Mouse (Mus musculus) CH12.LX (cell line): ENCODE measurements at regions not wholly inside any gene's neighbourhood (a gene's known extent, or its start where the extent isn't known, plus 50 kb on each side); places are given as distances from the start of the nearest gene placed in this dataset.

Experiments used
- CHD2 ChIP-seq: IDR thresholded peaks from 2 replicates; pipeline ENCODE4 v1.6.1; 2011; ENCODE audit warnings: low read length, improper control_type of control experiment
- CTCF ChIP-seq, 2 experiments: IDR thresholded peaks in 1 of 2; conservative IDR thresholded peaks in 1 of 2; 2 replicates each; pipeline ENCODE4 v1.5.1; 2011 to 2012; ENCODE audit warnings: low read depth in 2 of 2, low read length in 2 of 2, improper control_type of control experiment in 1 of 2, inconsistent platforms in 1 of 2, mild to moderate bottlenecking in 1 of 2, moderate library complexity in 1 of 2
- E2F4 ChIP-seq: IDR thresholded peaks from 2 replicates; pipeline ENCODE4 v1.6.1; 2011; ENCODE audit warnings: low read depth, low read length, improper control_type of control experiment; ENCODE audit not compliant: insufficient replicate concordance
- EP300 ChIP-seq: IDR thresholded peaks from 2 replicates; pipeline ENCODE4 v1.6.1; 2011; ENCODE audit warnings: low read length, improper control_type of control experiment
- HCFC1 ChIP-seq: IDR thresholded peaks from 2 replicates; pipeline ENCODE4 v1.6.1; 2012; ENCODE audit warnings: low read depth, mild to moderate bottlenecking, inconsistent platforms, low read length, improper control_type of control experiment
- POLR2A ChIP-seq: IDR thresholded peaks from 2 replicates; pipeline ENCODE4 v1.6.1; 2011; ENCODE audit warnings: low read depth, mild to moderate bottlenecking, improper control_type of control experiment, low read length
- ZKSCAN1 ChIP-seq: IDR thresholded peaks from 2 replicates; pipeline ENCODE4 v1.6.1; 2012; ENCODE audit warnings: low read depth, inconsistent platforms, low read length, improper control_type of control experiment, borderline replicate concordance
- ZNF384 ChIP-seq: IDR thresholded peaks from 2 replicates; pipeline ENCODE4 v1.6.1; 2012; ENCODE audit warnings: low read depth, low read length, improper control_type of control experiment, inconsistent platforms

- TF ChIP-seq POLR2A, result no peak
- TF ChIP-seq HCFC1, result no peak
- no peak for TF ChIP-seq CTCF (conservative IDR thresholded peaks at IDR 0.05 in 1 of 2, IDR thresholded peaks at IDR 0.05 in 1 of 2; ENCODE audit: low read depth in 2 of 2, low read length in 2 of 2)
- no peak for TF ChIP-seq ZKSCAN1
- TF ChIP-seq ZNF384, result no peak
- no peak for TF ChIP-seq E2F4
- TF ChIP-seq EP300, result no peak
- no peak for TF ChIP-seq CHD2
Measured at GRCm38 (mm10) chr1:143098307-143098706, 542.2 kb upstream of the B3galt2 start.
